Mouse (Mus musculus) thymus, postnatal 0 days (tissue): ENCODE measurements around the gene Etv4. TPM values are rescaled to one million over a fixed set of nuclear protein-coding genes. Genes with fewer than 3 reads are reported as not detected.

ENCODE experiments used
- DNase-seq: peaks from one replicate; pipeline ENCODE4 v3.0.0-alpha.2; 2015; ENCODE audit warnings: low spot score
- polyA plus RNA-seq: library from polyadenylated mRNA; unstranded; fragments of >200 nt; fragmentation: Nextera tagmentation; extraction: Ambion mirVana; gene quantifications from 2 replicates; pipeline ENCODE4 v1.2.1, GENCODE M21; 2015

Gene Etv4
- polyA plus RNA-seq, 1 experiment from 2014 or later, result 2.0 TPM

- DNase-seq, result no peak
Measured at GRCm38 (mm10) chr11:101786651-101787050, 1.5 kb upstream of the Etv4 start.

DNA sequence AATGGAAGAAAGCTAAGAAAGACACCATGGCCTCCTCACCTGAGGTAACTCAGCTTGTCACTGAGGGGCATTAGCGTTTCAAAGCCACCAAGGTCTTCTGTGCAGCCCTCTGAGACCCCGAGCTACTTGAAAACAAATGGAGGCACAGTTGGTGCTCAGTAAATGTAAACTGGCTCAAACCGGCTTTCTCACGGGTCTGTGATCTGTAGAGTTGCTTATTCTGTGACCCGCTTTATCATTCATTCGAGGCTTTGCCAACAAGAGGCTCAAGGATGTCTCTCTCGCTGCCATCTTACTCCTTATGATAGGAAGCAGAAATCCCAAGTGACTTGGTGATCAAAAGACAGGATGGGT is 658 bp upstream of the Etv4 start:
- DNase-seq, result no peak

- peak; percentile 20 for DNase-seq
Measured at GRCm38 (mm10) chr11:101784488-101785142, 556 bp downstream of the Etv4 start.

- no peak for DNase-seq
Measured at GRCm38 (mm10) chr11:101784072-101784471, 1.1 kb downstream of the Etv4 start.

- no peak for DNase-seq
Measured at GRCm38 (mm10) chr11:101783584-101783983, 1.6 kb downstream of the Etv4 start.

- DNase-seq, result no peak
Measured at GRCm38 (mm10) chr11:101783135-101783534, 2.0 kb downstream of the Etv4 start.

DNA sequence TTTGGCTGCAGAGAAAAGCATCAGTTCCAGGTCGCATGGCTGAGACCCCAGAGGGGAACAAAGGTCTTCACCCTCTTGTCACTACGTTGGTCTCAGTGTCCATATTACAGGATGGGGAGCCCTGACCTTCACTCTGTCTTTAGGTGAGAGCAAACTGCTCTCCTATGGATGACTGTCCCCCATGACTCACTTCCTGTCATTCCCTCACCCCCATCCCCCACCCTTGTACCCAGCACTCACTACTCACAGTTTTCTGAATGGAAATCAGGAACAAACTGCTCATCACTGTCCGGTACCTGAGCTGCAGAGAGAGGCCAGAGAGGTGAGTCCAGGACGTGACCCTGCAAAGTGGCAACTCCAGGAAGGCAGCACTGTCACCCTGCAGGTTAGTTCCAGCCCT is 8.3 kb downstream of the Etv4 start:
- no peak for DNase-seq

DNA sequence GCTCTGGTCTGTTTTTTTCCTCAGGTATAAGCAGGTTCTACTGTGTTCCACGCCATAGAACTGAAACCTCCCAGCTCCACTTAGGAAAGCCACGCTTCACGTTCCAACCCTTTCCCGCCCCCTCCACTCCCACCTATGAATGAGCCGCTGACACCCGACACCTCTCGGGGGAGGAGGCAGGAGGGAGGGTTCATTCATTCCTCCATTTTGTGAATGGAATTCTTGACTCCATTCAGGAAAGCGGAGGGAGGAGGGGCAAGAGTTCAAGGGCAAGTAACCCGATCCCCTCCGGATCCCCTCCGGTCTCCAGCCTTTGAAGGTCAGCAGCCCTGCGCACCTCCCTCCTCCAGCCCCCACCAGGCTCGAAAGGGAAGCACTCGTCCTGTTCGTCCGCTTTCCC is 12.7 kb downstream of the Etv4 start:
- DNase-seq, result no peak

GRCm38 (mm10) chr11:101772027-101772426 is 13.1 kb downstream of the Etv4 start:
- DNase-seq, result no peak

GRCm38 (mm10) chr11:101770266-101770665 is 14.9 kb downstream of the Etv4 start:
- DNase-seq, result no peak

DNA sequence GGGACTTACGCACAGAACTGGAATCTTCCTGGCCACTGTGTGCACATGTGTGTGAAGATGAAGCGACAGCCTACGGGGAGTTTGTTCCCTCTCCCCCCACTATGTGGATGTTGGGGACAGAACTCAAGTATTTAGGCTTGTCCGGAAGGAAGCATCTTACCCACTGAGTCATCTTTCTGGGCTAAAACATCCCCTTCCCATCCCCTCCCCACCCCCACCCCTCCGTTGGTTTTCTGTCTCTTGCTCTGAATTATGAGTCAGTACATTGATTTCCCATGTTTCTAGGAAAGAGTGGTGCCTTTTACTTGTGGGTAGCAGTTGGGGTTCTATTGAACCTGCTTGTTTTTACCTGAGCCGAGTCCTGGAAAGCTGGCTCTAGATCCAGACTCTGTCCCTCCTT is 16.4 kb downstream of the Etv4 start:
- DNase-seq, result no peak

DNA sequence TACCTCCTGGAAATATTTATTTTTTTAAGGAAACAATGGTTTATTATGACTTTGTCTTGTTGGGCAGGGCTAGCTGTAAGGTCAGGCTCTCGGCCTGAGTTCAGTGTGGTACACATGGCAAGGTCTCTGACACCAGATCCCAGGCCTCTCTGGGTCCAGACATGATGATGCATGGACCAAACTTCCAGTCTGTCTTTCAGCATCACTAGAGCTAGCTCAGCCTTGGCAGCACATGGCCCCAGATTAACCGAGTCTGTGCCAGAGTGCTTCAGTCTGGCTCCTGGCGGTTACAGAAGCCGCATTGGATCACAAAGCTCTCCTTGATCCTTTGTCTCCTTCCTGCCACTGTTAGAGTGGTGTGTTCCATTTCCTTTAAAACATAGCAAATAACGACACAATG is 17.8 kb downstream of the Etv4 start:
- no peak for DNase-seq

DNA sequence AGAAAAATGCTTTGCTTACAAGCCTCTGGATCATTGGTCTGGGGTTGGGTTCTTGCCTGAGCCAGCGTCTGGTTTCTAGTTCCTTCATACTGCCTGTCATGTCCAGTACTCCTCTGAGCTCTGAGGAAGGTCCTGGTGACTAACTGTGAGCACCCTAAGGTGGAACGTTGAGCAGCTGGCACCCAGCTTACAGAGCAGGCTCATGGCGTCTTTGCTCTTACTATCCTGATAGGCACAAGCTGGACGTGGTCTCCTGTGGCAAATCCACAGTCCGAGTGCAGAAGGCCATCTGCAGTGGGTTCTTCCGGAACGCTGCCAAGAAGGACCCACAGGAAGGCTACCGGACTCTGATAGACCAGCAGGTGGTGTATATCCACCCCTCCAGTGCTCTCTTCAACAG is 20.6 kb downstream of the Etv4 start:
- DNase-seq, result no peak

GRCm38 (mm10) chr11:101763723-101764122 is 21.4 kb downstream of the Etv4 start:
- peak; percentile 59 for DNase-seq

- DNase-seq, result no peak
Measured at GRCm38 (mm10) chr11:101759530-101759929, 25.6 kb downstream of the Etv4 start.

GRCm38 (mm10) chr11:101758431-101758830 is 26.7 kb downstream of the Etv4 start:
- DNase-seq, result no peak

DNA sequence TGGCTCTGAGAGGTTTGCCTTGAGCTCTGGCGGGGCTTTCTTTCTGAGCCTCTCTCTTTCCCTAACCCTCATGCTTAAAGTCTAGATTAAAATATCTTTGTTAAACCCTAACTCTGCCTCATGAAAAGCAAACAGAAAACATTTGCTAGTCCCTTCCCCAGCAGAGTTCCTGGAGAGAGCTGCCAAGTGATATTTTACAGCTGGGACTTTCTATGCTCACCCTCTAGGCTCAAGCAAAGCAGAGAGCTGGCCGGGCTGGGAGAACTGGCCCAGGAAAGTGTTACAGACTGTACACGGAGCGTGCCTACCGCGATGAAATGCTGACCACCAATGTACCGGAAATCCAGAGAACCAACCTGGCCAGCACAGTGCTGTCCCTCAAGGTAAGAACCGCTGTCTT is 27.8 kb downstream of the Etv4 start:
- no peak for DNase-seq

GRCm38 (mm10) chr11:101756616-101757015 is 28.6 kb downstream of the Etv4 start:
- DNase-seq, result no peak

DNA sequence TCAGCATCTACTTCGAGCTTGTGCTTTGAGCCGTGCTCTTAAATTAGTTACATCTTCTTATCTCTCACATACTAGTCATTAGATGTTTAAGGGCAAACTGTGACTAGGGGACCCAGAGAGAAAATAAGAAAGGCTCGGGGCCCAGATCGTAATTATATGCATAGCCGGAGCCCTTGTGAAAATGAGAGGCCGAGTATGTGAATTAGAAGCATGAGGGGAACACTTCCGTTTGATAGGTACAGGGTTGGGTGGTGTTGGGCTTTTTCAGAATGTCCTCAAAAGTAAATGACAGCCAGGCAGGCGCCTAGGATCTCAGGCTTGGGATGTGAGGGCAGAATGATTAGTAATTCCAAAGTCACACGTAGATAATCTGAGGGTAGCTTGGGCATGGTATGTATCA is 51.6 kb downstream of the Etv4 start:
- peak; percentile 4 for DNase-seq

- DNase-seq, result peak; percentile 97
Measured at GRCm38 (mm10) chr11:101732518-101733440, 52.4 kb downstream of the Etv4 start, which contains the start of gene Dhx8. Dhx8 (plus strand) TSS chr11:101732919.

GRCm38 (mm10) chr11:101729308-101729707 is 55.9 kb downstream of the Etv4 start:
- DNase-seq, result no peak

DNA sequence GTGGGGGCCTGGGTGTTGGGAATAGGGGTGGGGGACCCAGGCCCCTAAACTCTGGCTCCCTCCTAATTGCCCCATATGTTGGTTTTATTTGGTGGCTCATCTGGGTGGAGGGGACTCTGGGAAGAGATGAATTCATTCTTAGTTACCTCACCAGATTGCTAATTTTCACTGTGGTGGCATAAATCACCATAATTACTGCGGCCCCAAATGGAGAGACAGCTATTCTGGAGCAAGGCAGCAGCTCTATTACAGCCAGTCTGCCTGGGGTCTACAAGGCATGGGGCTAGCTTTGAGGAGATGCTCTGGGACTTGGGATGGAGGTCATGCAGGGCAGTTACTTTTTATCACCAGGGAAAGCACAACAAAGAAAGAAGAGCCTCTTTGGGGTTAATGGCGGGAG is 58.4 kb downstream of the Etv4 start:
- DNase-seq, result no peak

DNA sequence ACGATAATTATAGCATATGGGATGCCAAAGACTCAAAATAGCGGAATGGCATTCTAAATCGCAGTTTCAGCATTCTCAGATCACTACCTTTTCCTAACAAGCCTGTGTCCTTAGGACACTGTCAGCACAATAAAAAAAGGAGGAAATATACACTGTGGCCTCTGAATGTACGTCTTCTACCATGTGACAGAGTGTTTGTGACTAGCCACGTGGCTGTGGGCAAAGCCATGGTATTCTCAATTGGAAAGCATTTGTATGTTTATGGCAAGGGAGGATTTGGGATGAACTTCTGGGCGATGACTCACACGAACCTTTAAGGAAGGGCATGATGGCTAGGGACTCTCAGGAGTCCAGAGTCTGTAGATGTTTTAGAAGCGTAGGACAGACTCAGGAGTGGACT is 60.1 kb downstream of the Etv4 start:
- no peak for DNase-seq
